Mouse (Mus musculus): ENCODE results near the gene Mmgt2. TPM values are rescaled to one million over a fixed set of nuclear protein-coding genes. Genes with fewer than 3 reads are reported as not detected.

Gene Mmgt2
- polyA plus RNA-seq (2015; fragmentation: Nextera tagmentation; extraction: Ambion mirVana) = 22.3 and 27.9 TPM in 2 replicates

DNA sequence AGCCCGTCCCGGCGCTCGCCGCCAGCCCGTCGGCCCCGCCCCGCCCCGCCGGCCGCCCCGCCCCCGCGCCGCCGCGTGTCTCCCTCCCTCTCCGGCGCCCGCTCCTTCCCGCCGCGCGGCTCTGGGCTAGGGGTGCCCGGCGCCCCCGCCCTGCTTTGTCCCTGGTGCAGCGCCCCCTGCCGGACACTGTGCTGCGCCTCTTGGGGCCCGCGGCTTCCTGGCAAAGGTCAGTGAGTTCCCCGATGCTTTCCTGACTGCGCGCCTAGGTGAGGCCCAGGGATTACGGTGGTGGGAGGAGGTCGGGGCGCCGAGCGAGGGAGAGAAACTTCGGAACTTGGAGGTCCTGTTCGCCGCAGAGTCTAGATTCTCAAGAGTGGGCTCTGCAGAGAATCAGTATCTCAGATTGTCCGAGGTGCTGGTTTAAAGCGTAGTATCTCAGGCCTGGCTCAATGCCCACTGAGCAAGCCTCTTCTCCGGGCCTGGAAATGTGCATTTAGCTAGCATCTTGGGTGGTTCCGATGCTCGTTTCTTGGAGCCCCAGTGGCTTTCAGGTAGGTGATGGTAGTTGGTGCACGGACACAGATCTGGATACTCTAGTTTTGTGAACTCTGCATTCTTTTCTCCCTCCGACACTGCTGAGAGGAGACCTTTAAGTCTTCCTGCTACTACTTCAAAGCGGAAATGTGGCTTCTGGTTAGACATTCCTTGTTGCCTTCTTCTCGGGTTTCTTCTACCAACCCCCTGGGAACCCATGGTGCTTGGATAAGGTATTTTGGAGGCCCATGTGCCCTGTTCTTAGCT lies at the start of gene Mmgt2:
Mmgt2 (plus strand) TSS at position 74 of the 801 bp plus-strand sequence.
- peaks cover 31% of the 10 kb centered on the region for H3K4me1 ChIP-seq (ENCODE audit: insufficient read depth, low read depth, low read length)

DNA sequence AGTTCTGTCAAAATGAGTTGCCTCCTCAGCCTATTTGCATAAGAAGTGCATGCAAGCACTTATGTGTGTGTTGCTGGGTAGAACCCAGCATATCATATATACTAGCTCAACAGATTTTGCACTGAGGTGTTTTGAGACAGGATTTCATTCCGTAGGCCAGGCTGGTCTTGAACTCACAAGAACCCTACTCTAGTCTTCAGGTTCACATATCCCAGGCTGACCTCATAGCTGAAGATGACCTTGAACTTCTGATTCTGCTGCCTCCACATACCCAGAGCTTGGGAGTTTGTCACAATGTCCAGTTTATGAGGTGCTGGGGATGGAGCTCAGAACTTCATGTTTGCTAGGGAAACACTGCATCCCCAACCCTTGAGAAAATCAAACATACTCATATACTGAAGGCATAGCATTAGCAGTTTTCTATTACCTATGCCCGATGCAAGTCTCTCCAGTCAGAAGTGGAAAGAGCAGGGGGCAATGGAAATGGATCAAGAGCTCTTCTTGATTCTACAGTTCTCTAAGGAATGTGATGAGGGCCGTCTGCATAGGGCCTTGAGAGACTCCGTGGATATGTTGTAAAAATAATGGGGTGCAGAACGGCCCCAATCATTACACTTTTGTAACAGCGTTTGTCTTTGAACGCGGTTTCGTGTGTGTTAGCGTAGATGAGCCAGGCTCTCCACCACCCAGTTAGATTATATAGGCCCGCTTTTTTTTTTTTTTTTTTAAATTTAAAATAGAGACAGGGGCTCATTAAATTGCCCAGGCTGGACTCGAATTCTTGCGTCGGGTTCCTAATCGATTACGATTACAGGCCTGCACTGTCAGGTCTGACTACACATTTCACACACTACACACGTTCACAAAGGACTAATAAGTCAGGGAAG lies 46.5 kb upstream of the Mmgt2 start:
- WGBS = 10% methylated on average over 17 of the region's 17 CpGs
- TF ChIP-seq EP300 (IDR thresholded peaks at IDR 0.05) (no peak), CTCF (IDR thresholded peaks at IDR 0.05) (no peak)
- Histone ChIP-seq H3K4me3 (ENCODE audit: low read depth, low read length) (peak overlapping the region; percentile 78), H3K36me3 (ENCODE audit: insufficient read depth, low read length) (peaks cover 12% of the 10 kb centered on the region), H3K9ac (replicated peaks; ENCODE audit: low read depth) (peak overlapping the region; percentile 82), H3K27me3 (replicated peaks; ENCODE audit: insufficient read depth, low read length) (no peaks in the 10 kb centered on the region), H3K27ac (ENCODE audit: low read length) (0 out of 2 replicates have a peak overlapping the region, but pooled peaks have one; percentile 90), H3K4me2 (replicated peaks; ENCODE audit: low read depth, low read length) (peak overlapping the region; percentile 74), H3K4me1 (ENCODE audit: insufficient read depth, low read depth, low read length) (no peaks in the 10 kb centered on the region; the same call in 1 of the 2 replicates), H3K9me3 (ENCODE audit: low read length) (no peaks in the 10 kb centered on the region)
- no peak for DNase-seq (ENCODE audit: low spot score)
- ATAC-seq = no peak

More for the DNA sequence above, at the start of gene Mmgt2:
- Histone ChIP-seq H3K4me3 (ENCODE audit: low read depth, low read length) (peak within 1 kb of the TSS; percentile 63), H3K4me2 (replicated peaks; ENCODE audit: low read depth, low read length) (peak within 1 kb of the TSS; percentile 77), H3K27ac (ENCODE audit: low read length) (peak within 1 kb of the TSS; percentile 87), H3K36me3 (ENCODE audit: insufficient read depth, low read length) (no peaks in the 10 kb centered on the region), H3K9me3 (ENCODE audit: low read length) (no peaks in the 10 kb centered on the region), H3K9ac (replicated peaks; ENCODE audit: low read depth) (peak within 1 kb of the TSS; percentile 16), H3K27me3 (replicated peaks; ENCODE audit: insufficient read depth, low read length) (no peaks in the 10 kb centered on the region)
- TF ChIP-seq EP300 (IDR thresholded peaks at IDR 0.05) (no peak), CTCF (IDR thresholded peaks at IDR 0.05) (peak; percentile 95)
- WGBS = 3% methylated on average over 25 of the region's 53 CpGs
- DNase-seq (ENCODE audit: low spot score) (peak; percentile 95), ATAC-seq (peak; percentile 91)

DNA sequence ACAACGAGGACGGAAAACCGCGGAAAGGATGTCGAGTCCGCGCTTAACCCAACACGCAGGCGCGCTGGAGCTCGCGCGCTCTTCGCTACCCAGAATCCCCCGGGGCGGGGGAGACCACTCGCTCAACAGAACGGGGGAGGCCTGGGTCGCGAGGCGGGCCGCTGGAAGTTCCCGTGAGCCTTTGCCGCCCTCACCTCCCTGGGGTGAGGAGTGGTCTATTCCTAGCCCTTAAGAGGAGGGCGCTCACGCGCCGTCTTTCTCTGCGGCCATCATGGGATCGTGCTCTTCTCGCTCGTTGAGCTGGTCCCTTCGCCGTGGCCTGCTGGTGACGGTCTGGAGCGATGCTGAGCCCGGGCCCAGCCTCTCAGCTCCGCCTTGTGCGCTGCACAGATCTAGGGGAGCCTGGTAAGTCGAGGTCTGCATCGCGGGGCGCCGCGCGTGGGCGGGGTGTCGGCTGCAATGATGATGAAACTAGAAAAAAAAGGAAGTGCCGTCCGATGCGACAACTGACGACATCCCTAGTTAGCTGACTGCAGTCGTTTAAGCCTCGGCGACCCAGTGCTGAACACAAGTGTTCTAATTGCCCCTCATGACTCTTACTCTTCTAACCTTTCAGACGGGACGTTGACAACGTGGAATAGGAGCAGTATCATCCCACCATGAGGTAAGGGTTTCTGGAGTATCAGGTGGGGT lies 45.7 kb upstream of the Mmgt2 start:
- H3K4me3 ChIP-seq (ENCODE audit: low read depth, low read length) = peak overlapping the region; percentile 78
- DNase-seq (ENCODE audit: low spot score) = peak; percentile 98
- H3K27me3 ChIP-seq (replicated peaks; ENCODE audit: insufficient read depth, low read length) = no peaks in the 10 kb centered on the region
- WGBS = under 1% methylated on average over 58 of the region's 58 CpGs
- H3K4me2 ChIP-seq (replicated peaks; ENCODE audit: low read depth, low read length) = peak overlapping the region; percentile 74
- TF ChIP-seq CTCF (IDR thresholded peaks at IDR 0.05) (peak; percentile 57), EP300 (IDR thresholded peaks at IDR 0.05) (no peak)
- no peaks in the 10 kb centered on the region; the same call in 1 of the 2 replicates for H3K4me1 ChIP-seq (ENCODE audit: insufficient read depth, low read depth, low read length)
- peaks cover 12% of the 10 kb centered on the region for H3K36me3 ChIP-seq (ENCODE audit: insufficient read depth, low read length)
- H3K9me3 ChIP-seq (ENCODE audit: low read length) = no peaks in the 10 kb centered on the region
- H3K27ac ChIP-seq (ENCODE audit: low read length) = peak overlapping the region; percentile 90
- peak; percentile 97 for ATAC-seq
- peak overlapping the region; percentile 82 for H3K9ac ChIP-seq (replicated peaks; ENCODE audit: low read depth)

DNA sequence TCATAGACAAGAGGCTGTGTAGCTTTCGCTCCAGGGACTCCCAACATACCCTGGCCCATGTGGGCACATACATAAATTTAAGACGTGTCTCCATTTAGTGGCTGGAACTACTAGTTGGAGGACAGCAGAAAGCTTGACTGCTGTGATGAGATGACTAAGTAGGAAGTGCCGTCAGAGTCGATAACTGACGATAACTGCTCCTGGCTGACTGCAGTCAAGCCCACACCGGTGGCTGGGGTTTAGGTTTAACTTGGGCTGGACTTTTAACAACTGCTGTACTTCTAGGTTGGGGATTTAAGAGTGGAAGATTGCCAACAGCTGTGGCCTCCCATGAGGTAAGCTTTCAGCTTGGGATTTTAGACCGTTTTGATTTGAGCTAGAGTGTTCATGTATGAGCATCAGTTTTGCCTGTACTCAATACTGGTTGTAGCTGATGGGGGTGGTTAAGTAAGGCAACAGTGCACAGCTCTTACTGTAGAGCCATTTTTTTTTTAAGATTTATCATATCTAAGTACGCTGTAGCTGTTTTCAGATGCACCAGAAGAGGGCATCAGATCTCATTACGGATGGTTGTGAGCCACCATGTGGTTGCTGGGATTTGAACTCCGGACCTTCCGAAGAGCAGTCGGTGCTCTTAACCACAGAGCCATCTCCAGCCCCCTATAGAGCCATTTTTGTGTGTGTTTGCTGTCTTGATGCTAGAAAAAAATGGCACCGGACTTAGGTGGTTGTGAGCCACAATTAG lies 45.0 kb upstream of the Mmgt2 start:
- WGBS = under 1% methylated on average over 13 of the region's 13 CpGs
- peak; percentile 46 for TF ChIP-seq CTCF (IDR thresholded peaks at IDR 0.05)
- TF ChIP-seq EP300 (IDR thresholded peaks at IDR 0.05) = no peak
- Histone ChIP-seq H3K9me3 (ENCODE audit: low read length) (no peaks in the 10 kb centered on the region), H3K4me2 (replicated peaks; ENCODE audit: low read depth, low read length) (peak overlapping the region; percentile 74), H3K27ac (ENCODE audit: low read length) (peak overlapping the region; percentile 90), H3K9ac (replicated peaks; ENCODE audit: low read depth) (peak overlapping the region; percentile 82), H3K36me3 (ENCODE audit: insufficient read depth, low read length) (peaks cover 12% of the 10 kb centered on the region), H3K4me3 (ENCODE audit: low read depth, low read length) (peak overlapping the region; percentile 78), H3K4me1 (ENCODE audit: insufficient read depth, low read depth, low read length) (no peaks in the 10 kb centered on the region; the same call in 1 of the 2 replicates), H3K27me3 (replicated peaks; ENCODE audit: insufficient read depth, low read length) (no peaks in the 10 kb centered on the region)
- peak; percentile 58 for DNase-seq (ENCODE audit: low spot score)
- ATAC-seq = peak; percentile 2; the same call in 1 of the 2 replicates

DNA sequence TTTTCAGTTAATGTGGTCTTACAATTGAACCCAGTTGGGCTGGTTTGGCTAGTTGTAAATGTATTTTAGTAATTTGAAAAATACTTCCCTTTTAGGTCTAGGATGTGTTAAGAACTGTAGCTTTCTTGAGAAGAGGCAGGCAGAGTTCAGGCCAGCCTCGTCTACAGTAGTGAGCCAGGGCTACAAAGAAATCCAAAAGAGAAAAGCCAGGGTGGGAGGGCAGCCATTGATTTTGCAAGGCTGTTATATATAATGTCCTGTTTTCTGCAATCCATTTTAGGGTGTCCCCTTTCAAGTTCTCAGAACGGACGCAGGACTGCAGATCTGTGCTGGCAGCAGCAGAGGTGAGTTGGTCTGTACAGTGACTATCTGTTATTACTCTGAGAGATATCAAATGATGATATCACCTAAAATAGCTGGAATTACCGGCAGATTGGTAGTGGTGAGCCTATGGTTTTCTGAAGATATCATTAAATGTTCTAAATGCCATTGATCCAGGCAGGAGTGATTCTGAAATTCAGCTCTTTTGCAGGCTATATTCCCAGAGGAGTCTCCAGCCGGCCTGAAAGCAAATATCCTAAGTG lies 44.2 kb upstream of the Mmgt2 start:
- Histone ChIP-seq H3K4me2 (replicated peaks; ENCODE audit: low read depth, low read length) (peak overlapping the region; percentile 74), H3K9me3 (ENCODE audit: low read length) (no peaks in the 10 kb centered on the region), H3K4me1 (ENCODE audit: insufficient read depth, low read depth, low read length) (no peaks in the 10 kb centered on the region; the same call in 1 of the 2 replicates), H3K36me3 (ENCODE audit: insufficient read depth, low read length) (peaks cover 12% of the 10 kb centered on the region), H3K4me3 (ENCODE audit: low read depth, low read length) (no peak overlapping the region), H3K9ac (replicated peaks; ENCODE audit: low read depth) (no peak overlapping the region), H3K27ac (ENCODE audit: low read length) (no peak overlapping the region), H3K27me3 (replicated peaks; ENCODE audit: insufficient read depth, low read length) (no peaks in the 10 kb centered on the region)
- 12% methylated on average over 5 of the region's 5 CpGs for WGBS
- DNase-seq (ENCODE audit: low spot score) = no peak
- no peak for ATAC-seq
- no peak for TF ChIP-seq CTCF (IDR thresholded peaks at IDR 0.05)
- no peak for TF ChIP-seq EP300 (IDR thresholded peaks at IDR 0.05)

All from lung, postnatal 0 days (tissue).